Mouse (Mus musculus) stomach, embryonic 14.5 days (tissue): ENCODE data around the gene Cyp2c39. TPM values are rescaled to one million over a fixed set of nuclear protein-coding genes. Genes with fewer than 3 reads are reported as not detected.
"Not testable (repeated sequence)": the region's sequence is repeated elsewhere in the genome, so short reads cannot be mapped to it uniquely, and the experiment has no call there.

ENCODE experiments used
- ATAC-seq: fragments of 200-750 bp; cut with Nextera tagmentation; 2 replicates; pipeline ENCODE4 v1.8.0; 2017; ENCODE audit warnings: low read depth, moderate TSS enrichment; ENCODE audit not compliant: insufficient number of reproducible peaks, insufficient read depth, low FRiP score
- H3K27ac ChIP-seq: fragments of 300-500 bp; sonication (generic); 2 replicates; pipeline ENCODE4 v1.5.1; 2014; ENCODE audit warnings: mild to moderate bottlenecking, low read length, moderate library complexity, mixed read lengths
- H3K27me3 ChIP-seq: fragments of 300-500 bp; sonication (generic); 2 replicates; pipeline ENCODE4 v1.6.1; 2014; ENCODE audit warnings: low read length, control low read depth, mixed read lengths; ENCODE audit not compliant: control insufficient read depth, insufficient read depth
- H3K36me3 ChIP-seq: fragments of 300-500 bp; sonication (generic); 2 replicates; pipeline ENCODE4 v1.6.1; 2014; ENCODE audit warnings: mild to moderate bottlenecking, control low read depth, low read length, moderate library complexity, mixed read lengths; ENCODE audit not compliant: control insufficient read depth, insufficient read depth
- H3K4me1 ChIP-seq: fragments of 300-500 bp; sonication (generic); 2 replicates; pipeline ENCODE4 v1.6.1; 2014; ENCODE audit warnings: low read length, control low read depth, mixed read lengths; ENCODE audit not compliant: control insufficient read depth, insufficient read depth
- H3K4me2 ChIP-seq: fragments of 300-500 bp; sonication (generic); replicated peaks from 2 replicates; pipeline ENCODE4 v1.6.1; 2014; ENCODE audit warnings: low read depth, low read length, control low read depth
- H3K4me3 ChIP-seq: fragments of 300-500 bp; sonication (generic); 2 replicates; pipeline ENCODE4 v1.5.1; 2014; ENCODE audit warnings: low read depth, low read length, control low read depth
- H3K9ac ChIP-seq: fragments of 300-500 bp; sonication (generic); replicated peaks from 2 replicates; pipeline ENCODE4 v1.6.1; 2014; ENCODE audit warnings: low read depth, mild to moderate bottlenecking, control low read depth, low read length, moderate library complexity, mixed read lengths
- H3K9me3 ChIP-seq: fragments of 300-500 bp; sonication (generic); 2 replicates; pipeline ENCODE4 v1.6.1; 2016; ENCODE audit warnings: low read depth, low read length, control low read depth; ENCODE audit not compliant: control insufficient read depth
- WGBS: fragments of 180-500 bp; shearing (Covaris S2); extraction: QIAGEN DNeasy Blood & Tissue Kit; methylation state at CpG from one replicate; pipeline ENCODE4 v1.1.7; 2014; 5-methylcytosine and 5-hydroxymethylcytosine counted together
- polyA plus RNA-seq: library from polyadenylated mRNA; unstranded; fragments of >200 nt; fragmentation: Nextera tagmentation; extraction: Ambion mirVana; gene quantifications from 2 replicates; pipeline ENCODE4 v1.2.1, GENCODE M21; 2014

Cyp2c39 gene
- polyA plus RNA-seq: not detected in 2 replicates

- no peaks in the 10 kb centered on the region for H3K27me3 ChIP-seq
- no peak within 1 kb of the TSS for H3K27ac ChIP-seq
- 78% methylated on average over 4 of the region's 4 CpGs for WGBS
These were observed at the start of gene Cyp2c39 for GRCm38 (mm10) chr19:39510534-39510933. Cyp2c39 (plus strand) TSS chr19:39510862.

DNA sequence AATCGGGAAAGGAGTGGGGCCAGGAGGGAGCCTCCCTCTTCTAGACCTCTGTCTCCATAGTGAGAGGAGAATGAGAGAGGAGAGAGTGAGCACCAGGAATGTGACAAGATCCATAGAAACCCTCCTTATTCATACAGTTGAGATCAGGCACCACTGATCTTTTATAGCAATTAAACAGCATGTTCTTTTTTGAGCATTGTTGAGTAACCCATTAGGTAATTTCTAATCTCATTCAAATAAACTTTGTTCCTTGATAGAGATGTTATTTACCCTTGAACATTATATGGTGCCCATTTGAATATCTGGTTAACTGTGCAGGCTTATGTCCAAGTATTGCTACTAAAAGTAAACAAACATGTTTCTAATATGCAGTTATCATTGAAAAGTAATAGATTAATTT, 47.7 kb upstream of the Cyp2c39 start, which contains the start of gene Cyp2c38:
Gene Cyp2c38, minus strand, starts transcription at position 135 of the 400 bp plus-strand sequence.
- H3K4me2 ChIP-seq: no peak within 1 kb of the TSS
- no peaks in the 10 kb centered on the region for H3K36me3 ChIP-seq
- H3K27ac ChIP-seq: no peak within 1 kb of the TSS
- H3K4me3 ChIP-seq: no peak within 1 kb of the TSS
- no peaks in the 10 kb centered on the region for H3K27me3 ChIP-seq
- no peaks in the 10 kb centered on the region for H3K9me3 ChIP-seq
- H3K4me1 ChIP-seq: no peaks in the 10 kb centered on the region
- ATAC-seq: no peak
- WGBS: 89% methylated on average over 1 of the region's 1 CpGs
- no peak within 1 kb of the TSS for H3K9ac ChIP-seq

More at GRCm38 (mm10) chr19:39510534-39510933, at the start of gene Cyp2c39:
- no peak for ATAC-seq
- Histone ChIP-seq H3K36me3 (no peaks in the 10 kb centered on the region), H3K9me3 (no peaks in the 10 kb centered on the region), H3K4me1 (no peaks in the 10 kb centered on the region), H3K4me2 (no peak within 1 kb of the TSS), H3K4me3 (no peak within 1 kb of the TSS), H3K9ac (no peak within 1 kb of the TSS)

GRCm38 (mm10) chr19:39463923-39464322, 46.7 kb upstream of the Cyp2c39 start:
- no peak overlapping the region for H3K27ac ChIP-seq
- H3K9me3 ChIP-seq: no peaks in the 10 kb centered on the region
- no peak for ATAC-seq
- H3K9ac ChIP-seq: no peak overlapping the region
- H3K4me2 ChIP-seq: no peak overlapping the region
- H3K27me3 ChIP-seq: no peaks in the 10 kb centered on the region
- no peaks in the 10 kb centered on the region for H3K4me1 ChIP-seq
- no peak overlapping the region for H3K4me3 ChIP-seq
- no peaks in the 10 kb centered on the region for H3K36me3 ChIP-seq

DNA sequence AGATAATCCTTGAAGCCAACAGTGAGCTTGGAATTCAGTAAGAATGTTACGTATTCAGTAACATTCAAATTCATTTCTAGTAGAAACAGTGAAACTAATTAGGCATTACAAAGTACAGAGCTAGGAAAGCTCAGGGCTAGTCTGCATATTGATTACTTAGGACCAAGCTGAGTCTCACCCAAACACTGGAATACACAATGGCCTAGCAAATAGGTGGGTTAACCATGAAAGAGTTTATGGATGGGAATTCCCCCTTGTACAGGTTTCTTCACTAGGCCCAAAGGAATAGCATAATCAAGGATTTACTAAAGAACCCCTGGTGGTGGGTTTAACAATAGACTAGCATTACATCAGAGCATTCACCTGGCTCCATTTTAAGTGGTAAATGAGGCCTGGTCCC, 26.7 kb upstream of the Cyp2c39 start:
- not testable (repeated sequence) for H3K27me3 ChIP-seq, H3K36me3 ChIP-seq, H3K4me3 ChIP-seq, H3K9me3 ChIP-seq, H3K27ac ChIP-seq, ATAC-seq, H3K4me2 ChIP-seq, H3K4me1 ChIP-seq, H3K9ac ChIP-seq
- WGBS: 92% methylated on average over 1 of the region's 1 CpGs

DNA sequence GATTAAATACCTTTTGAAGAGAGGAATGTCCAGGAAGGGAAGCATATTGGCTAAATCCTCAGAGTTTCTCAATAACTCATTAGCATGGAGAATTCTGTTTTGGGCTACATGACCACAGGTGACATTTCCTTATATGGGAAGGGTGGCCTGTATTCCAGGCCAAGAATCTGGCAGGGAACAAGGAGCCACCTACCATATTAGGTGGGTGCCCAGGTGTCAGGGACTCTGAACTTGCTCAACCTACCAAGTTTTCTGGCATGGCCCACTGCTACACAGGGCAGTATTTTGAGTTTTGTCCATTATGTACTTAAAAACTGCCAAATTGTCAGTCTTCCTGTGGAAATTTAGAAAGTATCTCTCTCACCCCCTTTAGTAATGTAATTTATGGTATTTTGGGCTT, 4.3 kb upstream of the Cyp2c39 start:
- no peaks in the 10 kb centered on the region; the same call in 1 of the 2 replicates for H3K9me3 ChIP-seq
- no peak for ATAC-seq
- no peak overlapping the region for H3K4me3 ChIP-seq
- no peak overlapping the region for H3K4me2 ChIP-seq
- no peaks in the 10 kb centered on the region for H3K36me3 ChIP-seq
- H3K9ac ChIP-seq: no peak overlapping the region
- H3K4me1 ChIP-seq: no peaks in the 10 kb centered on the region
- no peak overlapping the region for H3K27ac ChIP-seq
- H3K27me3 ChIP-seq: no peaks in the 10 kb centered on the region

GRCm38 (mm10) chr19:39509533-39509932, 1.1 kb upstream of the Cyp2c39 start:
- no peaks in the 10 kb centered on the region for H3K4me1 ChIP-seq
- WGBS: 65% methylated on average over 1 of the region's 1 CpGs
- H3K27ac ChIP-seq: no peak overlapping the region
- ATAC-seq: no peak
- H3K27me3 ChIP-seq: no peaks in the 10 kb centered on the region
- H3K4me2 ChIP-seq: no peak overlapping the region
- H3K9me3 ChIP-seq: no peaks in the 10 kb centered on the region
- no peak overlapping the region for H3K9ac ChIP-seq
- no peaks in the 10 kb centered on the region for H3K36me3 ChIP-seq
- no peak overlapping the region for H3K4me3 ChIP-seq

Other genes starting within 250 kb of the Cyp2c39 start
- not detected in 2 replicates for gene Cyp2c29, start 241.5 kb upstream of the Cyp2c39 start, polyA plus RNA-seq
- not detected in 2 replicates for gene Cyp2c38, start 47.8 kb upstream of the Cyp2c39 start, polyA plus RNA-seq
- gene Cyp2c67, start 138.2 kb downstream of the Cyp2c39 start, polyA plus RNA-seq: not detected in 2 replicates
- gene Cyp2c68, start 230.2 kb downstream of the Cyp2c39 start, polyA plus RNA-seq: 0.43 and 0.51 TPM in 2 replicates